Mouse (Mus musculus): ENCODE data around the gene Ube3c.
"Not testable (repeated sequence)": the region's sequence is repeated elsewhere in the genome, so short reads cannot be mapped to it uniquely, and the experiment has no call there.

Gene Ube3c

GRCm38 (mm10) chr5:29568848-29569377 lies at the start of gene Ube3c:
Gene Ube3c, plus strand, starts transcription at chr5:29569242.
- in situ Hi-C loops (cut with MboI, MseI), result no loop called here

- in situ Hi-C loops (cut with MboI, MseI), result no loop called here
Measured at GRCm38 (mm10) chr5:29560111-29560510, 8.9 kb upstream of the Ube3c start.

- in situ Hi-C loops (cut with MboI, MseI), result no loop called here
Measured at GRCm38 (mm10) chr5:29560667-29561066, 8.4 kb upstream of the Ube3c start.

GRCm38 (mm10) chr5:29569378-29570280 lies 587 bp downstream of the Ube3c start:
- in situ Hi-C loops (cut with MboI, MseI), result no loop called here

- in situ Hi-C loops (cut with MboI, MseI), result not testable (repeated sequence)
Measured at GRCm38 (mm10) chr5:29574286-29574685, 5.2 kb downstream of the Ube3c start.

GRCm38 (mm10) chr5:29575085-29575484 lies 6.0 kb downstream of the Ube3c start:
- in situ Hi-C loops (cut with MboI, MseI), result no loop called here

- in situ Hi-C loops (cut with MboI, MseI), result no loop called here
Measured at GRCm38 (mm10) chr5:29577795-29578631, 9.0 kb downstream of the Ube3c start.

- in situ Hi-C loops (cut with MboI, MseI), result no loop called here
Measured at GRCm38 (mm10) chr5:29583880-29584595, 15.0 kb downstream of the Ube3c start.

- in situ Hi-C loops (cut with MboI, MseI), result loop anchor here (10.0 kb wide), 1 partner anchor 1197 kb away; no protein-coding TSS in a partner anchor
Measured at GRCm38 (mm10) chr5:29592161-29592560, 23.1 kb downstream of the Ube3c start.

- in situ Hi-C loops (cut with MboI, MseI), result no loop called here
Measured at GRCm38 (mm10) chr5:29606546-29606945, 37.5 kb downstream of the Ube3c start.

GRCm38 (mm10) chr5:29625610-29626009 lies 56.6 kb downstream of the Ube3c start:
- in situ Hi-C loops (cut with MboI, MseI), result no loop called here

GRCm38 (mm10) chr5:29629941-29630340 lies 60.9 kb downstream of the Ube3c start:
- in situ Hi-C loops (cut with MboI, MseI), result loop anchor here (10.0 kb wide), 1 partner anchor 445 kb away; no protein-coding TSS in a partner anchor

- in situ Hi-C loops (cut with MboI, MseI), result loop anchor here (10.0 kb wide), 1 partner anchor 447 kb away; no protein-coding TSS in a partner anchor
Measured at GRCm38 (mm10) chr5:29631711-29632110, 62.7 kb downstream of the Ube3c start.

GRCm38 (mm10) chr5:29636298-29636697 lies 67.3 kb downstream of the Ube3c start:
- in situ Hi-C loops (cut with MboI, MseI), result loop anchor here (10.0 kb wide), 1 partner anchor 451 kb away; no protein-coding TSS in a partner anchor

- in situ Hi-C loops (cut with MboI, MseI), result loop anchor here (10.0 kb wide), 1 partner anchor 452 kb away; no protein-coding TSS in a partner anchor
Measured at GRCm38 (mm10) chr5:29636884-29637283, 67.8 kb downstream of the Ube3c start.

GRCm38 (mm10) chr5:29641124-29641884 lies 72.3 kb downstream of the Ube3c start:
- in situ Hi-C loops (cut with MboI, MseI), result no loop called here

- in situ Hi-C loops (cut with MboI, MseI), result no loop called here
Measured at GRCm38 (mm10) chr5:29651696-29652095, 82.7 kb downstream of the Ube3c start.

- in situ Hi-C loops (cut with MboI, MseI), result no loop called here
Measured at GRCm38 (mm10) chr5:29657590-29658339, 88.7 kb downstream of the Ube3c start.

- in situ Hi-C loops (cut with MboI, MseI), result not testable (repeated sequence)
Measured at GRCm38 (mm10) chr5:29661246-29661645, 92.2 kb downstream of the Ube3c start.

GRCm38 (mm10) chr5:29665391-29665790 lies 96.3 kb downstream of the Ube3c start:
- in situ Hi-C loops (cut with MboI, MseI), result no loop called here

Measured in T-helper 1 cell (primary cell).